Mouse (Mus musculus) heart, postnatal 25 days (tissue): Measurements from ENCODE around the gene Steap3. TPM values are rescaled to one million over a fixed set of nuclear protein-coding genes. Genes with fewer than 3 reads are reported as not detected.
"Not testable (repeated sequence)": the region's sequence is repeated elsewhere in the genome, so short reads cannot be mapped to it uniquely, and the experiment has no call there.

ENCODE experiments used
- DNase-seq: peaks from one replicate; pipeline ENCODE4 v3.0.0; 2022; ENCODE audit warnings: low spot score
- intact Hi-C: fragments of 180-260 bp; cut with DNase I; formaldehyde crosslinking; loops from one replicate; pipeline ENCODE4 v1.15.1; 2025
- total RNA-seq, 2 experiments: library from RNA; stranded (reverse); gene quantifications; 2 replicates each; pipeline ENCODE4 v1.2.3; 2021

The Steap3 gene
- 10 to 100 TPM; 26.8 to 35.9 TPM for total RNA-seq

GRCm38 (mm10) chr1:120272605-120273004, at the start of gene Steap3:
Gene Steap3, minus strand, starts transcription at chr1:120272705.
- intact Hi-C loops, result no loop called here
- DNase-seq, result no peak

DNA sequence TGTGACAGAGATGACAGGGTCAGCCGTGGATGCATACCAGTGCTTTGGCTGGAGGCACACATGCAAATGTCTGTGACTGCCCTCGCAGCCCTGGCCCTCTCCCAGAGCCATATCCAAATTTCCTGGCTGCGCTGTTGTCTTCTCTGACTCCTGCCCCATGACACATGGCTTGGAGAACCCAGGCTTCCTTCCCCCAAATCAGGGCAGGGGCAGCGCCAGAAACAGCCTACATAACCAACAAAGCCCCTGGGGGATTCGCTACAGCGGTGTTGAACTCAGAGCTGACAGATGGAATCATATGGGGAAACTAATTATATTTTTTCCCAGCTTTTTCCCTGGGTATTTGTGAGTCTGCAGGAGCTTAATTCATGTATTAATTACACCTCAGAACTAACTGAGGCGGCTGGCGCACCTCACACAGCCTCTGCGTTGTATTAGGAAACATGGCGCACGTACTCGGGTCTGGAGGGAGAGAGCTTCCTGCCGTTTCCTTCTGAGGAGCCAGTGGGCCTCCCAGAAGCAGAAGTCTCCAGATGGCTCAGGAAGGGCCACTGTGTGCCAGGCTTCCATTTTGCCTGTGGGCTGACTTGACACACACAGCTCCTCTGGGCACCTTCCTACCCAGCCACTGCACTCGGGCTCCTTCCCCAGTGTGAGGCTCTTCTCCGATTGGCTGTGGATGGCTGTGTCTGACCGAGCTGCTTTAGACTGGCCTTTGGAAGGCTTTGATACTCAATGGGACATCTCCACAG, 48.9 kb upstream of the Steap3 start:
- no peak for DNase-seq
- intact Hi-C loops, result no loop called here

DNA sequence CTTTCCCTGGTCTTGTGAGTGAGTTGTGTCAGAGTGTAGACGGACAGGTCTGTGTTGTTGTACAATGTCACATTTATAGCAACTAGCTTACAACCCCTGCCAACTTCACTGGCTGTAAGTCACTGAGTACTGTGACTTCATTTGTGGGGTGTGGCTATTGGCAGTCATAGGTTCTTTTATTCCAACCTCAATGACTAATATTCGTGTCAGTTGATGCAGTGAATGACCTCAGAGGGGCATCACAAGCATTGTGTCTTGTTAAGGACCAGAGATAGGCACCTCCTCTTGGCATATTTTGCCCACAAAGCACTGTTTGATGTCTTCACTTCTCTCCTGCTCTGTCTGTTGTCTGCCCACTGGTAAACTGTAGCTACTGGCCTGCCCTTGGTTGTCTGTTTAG, 33.3 kb upstream of the Steap3 start:
- intact Hi-C loops, result no loop called here
- no peak for DNase-seq

DNA sequence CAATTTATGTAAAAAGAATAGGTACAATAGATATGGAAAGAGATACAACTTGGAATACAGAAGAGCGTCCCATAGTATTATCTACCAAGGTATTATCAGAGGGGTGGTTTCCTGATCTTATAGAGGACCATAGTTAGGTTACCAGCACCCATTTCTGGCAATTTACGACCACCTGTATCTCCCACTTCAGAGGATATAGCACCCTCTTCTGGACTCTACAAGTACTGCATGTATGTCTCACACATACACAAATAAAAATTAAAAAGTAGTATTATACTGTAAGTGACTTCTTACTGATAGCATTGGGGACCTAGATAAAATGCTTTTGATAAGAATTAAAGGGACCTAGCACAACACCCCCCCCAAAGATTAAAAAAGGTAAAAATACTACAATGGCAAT, 24.4 kb upstream of the Steap3 start:
- intact Hi-C loops, result no loop called here
- DNase-seq, result no peak

- intact Hi-C loops, result loop anchor here (5.0 kb wide), 1 partner anchor 97 kb away; no protein-coding TSS in a partner anchor
- no peak for DNase-seq
These were observed 21.3 kb upstream of the Steap3 start for GRCm38 (mm10) chr1:120293803-120294202.

DNA sequence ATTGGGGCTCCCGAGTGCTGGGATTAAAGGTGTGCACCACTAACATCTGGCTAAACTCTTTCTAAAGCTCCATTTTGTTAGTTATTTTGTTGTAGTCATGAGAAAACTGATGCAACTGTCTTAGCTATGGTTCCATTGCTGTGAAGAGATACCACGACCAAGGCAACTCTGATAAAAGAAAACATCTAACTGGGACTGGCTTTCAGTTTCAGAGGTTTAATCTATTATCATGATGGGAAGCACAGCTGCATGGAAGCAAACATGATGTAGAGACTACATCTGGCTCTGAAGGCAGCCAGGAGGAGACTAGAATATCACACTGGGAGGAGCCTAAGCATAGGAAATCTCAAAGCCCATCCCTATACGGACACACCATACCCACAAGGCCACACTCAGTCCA, 19.2 kb upstream of the Steap3 start:
- DNase-seq, result no peak
- intact Hi-C loops, result loop anchor here (5.0 kb wide), 1 partner anchor 94 kb away; no protein-coding TSS in a partner anchor

DNA sequence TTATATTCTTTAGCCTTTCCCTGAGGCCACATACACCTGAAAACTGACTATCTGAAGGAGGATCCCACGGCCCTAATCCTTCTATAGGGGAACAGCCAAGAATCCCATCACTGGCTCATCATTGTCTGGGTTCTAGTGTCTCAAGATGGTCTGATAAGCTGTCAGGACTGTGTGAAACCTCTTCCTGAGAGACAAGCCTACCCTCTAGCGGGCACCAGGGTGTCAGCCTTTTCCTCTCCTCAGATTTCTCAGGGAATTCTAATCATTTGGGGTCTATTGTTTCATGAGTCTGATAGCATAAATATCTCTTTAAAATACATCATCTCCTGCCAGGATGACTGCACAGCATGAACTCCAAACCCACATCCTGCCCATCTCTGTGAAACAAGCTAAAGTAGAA, 17.3 kb upstream of the Steap3 start:
- intact Hi-C loops, result loop anchor here (5.0 kb wide), 1 partner anchor 93 kb away; no protein-coding TSS in a partner anchor
- DNase-seq, result no peak

GRCm38 (mm10) chr1:120287679-120288078, 15.2 kb upstream of the Steap3 start:
- intact Hi-C loops, result no loop called here
- no peak for DNase-seq

GRCm38 (mm10) chr1:120276058-120276457, 3.6 kb upstream of the Steap3 start:
- intact Hi-C loops, DNase-seq: not testable (repeated sequence)

- DNase-seq, result no peak
- intact Hi-C loops, result no loop called here
These were observed 2.7 kb upstream of the Steap3 start for GRCm38 (mm10) chr1:120275224-120275623.

GRCm38 (mm10) chr1:120270882-120271281, 1.6 kb downstream of the Steap3 start:
- intact Hi-C loops, result no loop called here
- no peak for DNase-seq

DNA sequence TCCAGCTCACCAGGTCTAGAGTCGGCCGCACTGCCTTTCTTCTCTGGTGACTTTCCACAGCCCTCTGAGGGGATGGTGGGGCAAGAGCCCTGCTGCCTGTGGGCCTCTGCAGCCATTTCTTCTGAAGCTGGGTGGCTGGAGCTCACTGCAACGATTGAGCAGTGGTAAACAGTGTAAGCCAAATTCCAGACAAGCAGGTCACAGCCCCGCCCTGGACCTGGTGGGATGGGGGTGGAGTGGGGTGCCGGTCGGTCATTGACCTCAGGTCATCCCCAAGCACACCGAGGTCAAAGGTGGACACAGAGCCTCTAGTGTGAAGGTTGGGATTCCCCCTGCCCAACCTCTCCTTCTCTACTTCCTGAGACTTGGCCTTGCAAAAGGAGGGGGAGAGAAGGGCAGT, 2.4 kb downstream of the Steap3 start:
- intact Hi-C loops, result no loop called here
- DNase-seq, result no peak

DNA sequence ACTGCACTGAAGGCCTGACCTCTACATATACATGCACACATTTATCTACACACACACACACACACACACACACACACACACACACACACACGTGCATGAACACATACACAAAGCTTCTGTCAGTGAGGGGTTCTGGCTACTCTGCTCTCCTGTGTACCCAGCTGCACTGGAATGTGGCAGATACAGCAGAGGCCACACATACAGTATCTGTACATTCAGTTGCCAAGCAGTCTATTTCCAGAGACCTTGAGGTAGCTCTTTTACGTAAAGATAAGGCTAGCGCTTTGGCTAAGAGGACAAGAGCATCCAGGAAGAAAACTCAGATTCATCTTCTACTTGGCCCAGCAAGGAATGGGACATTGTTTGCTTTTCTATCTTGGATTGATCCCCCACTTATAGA, 4.9 kb downstream of the Steap3 start:
- intact Hi-C loops, result no loop called here

DNA sequence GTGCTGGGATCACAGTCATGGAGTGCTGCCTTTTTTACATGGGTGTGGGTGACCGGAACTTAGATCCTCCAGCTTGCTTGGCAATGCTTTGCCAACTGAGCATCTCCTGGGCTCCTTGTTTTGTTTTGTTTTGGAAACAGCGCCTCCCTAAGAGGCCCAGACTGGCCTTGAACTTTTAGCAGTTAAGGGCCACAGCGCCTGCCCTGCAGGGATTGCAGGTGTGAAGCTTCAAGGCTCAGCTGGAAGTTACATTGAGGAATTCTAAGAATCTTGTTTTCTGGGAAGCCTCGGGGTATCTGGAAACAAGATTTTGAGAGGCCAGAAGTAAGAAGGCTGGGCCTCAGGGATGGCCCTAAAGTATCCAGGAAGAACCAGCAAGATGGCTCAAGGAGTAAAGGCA, 6.0 kb downstream of the Steap3 start:
- DNase-seq, result no peak
- intact Hi-C loops, result no loop called here

More for the DNA sequence above, 4.9 kb downstream of the Steap3 start:
- no peak for DNase-seq

DNA sequence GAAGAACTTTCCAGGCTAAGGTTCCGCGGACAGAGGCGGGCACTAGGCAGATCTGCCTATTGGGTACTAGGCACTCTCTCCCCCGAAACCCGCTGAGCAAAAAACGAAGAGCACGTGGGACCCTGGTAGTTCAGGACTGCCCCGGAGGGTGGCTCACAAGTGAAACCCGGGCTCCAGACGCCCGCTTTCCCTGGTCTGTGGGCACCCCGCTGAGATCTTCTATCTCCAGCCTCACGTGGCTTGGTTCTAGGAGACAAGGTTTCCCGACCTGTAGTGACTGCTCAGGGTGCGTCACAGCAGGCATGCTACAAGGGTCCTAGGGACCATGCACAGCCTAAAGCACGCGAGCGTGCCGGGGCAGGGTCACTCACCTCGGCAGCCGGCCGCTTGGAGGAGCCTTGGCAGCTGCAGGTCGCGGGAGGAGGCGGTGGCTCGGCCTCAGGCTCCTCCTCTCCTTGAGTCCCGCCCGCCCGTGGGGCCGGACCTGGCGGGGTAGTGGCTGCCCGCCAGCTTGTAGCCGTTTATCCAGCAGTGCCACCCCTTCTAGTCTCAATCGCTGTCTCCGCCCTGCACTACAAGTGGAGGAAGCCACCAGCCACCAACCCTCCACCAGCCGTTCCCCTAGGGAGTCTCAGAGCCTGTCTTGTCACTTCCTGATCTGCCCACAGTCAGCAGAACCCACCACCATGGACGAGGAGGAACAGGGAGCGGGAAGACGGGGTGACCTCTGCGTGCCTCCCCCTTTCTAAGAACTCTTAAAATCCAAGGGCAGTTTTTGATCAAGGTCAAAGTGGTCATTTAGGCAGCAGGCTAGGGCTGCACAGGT, 7.4 kb downstream of the Steap3 start:
- intact Hi-C loops, result loop anchor here (2.0 kb wide), 1 partner anchor 16 kb away; no protein-coding TSS in a partner anchor
- peak; percentile 87 for DNase-seq

GRCm38 (mm10) chr1:120263226-120263625, 9.3 kb downstream of the Steap3 start:
- intact Hi-C loops, result no loop called here
- no peak for DNase-seq

GRCm38 (mm10) chr1:120261166-120261565, 11.3 kb downstream of the Steap3 start:
- intact Hi-C loops, result no loop called here
- DNase-seq, result no peak

GRCm38 (mm10) chr1:120259249-120259648, 13.3 kb downstream of the Steap3 start:
- intact Hi-C loops, result no loop called here
- DNase-seq, result no peak

DNA sequence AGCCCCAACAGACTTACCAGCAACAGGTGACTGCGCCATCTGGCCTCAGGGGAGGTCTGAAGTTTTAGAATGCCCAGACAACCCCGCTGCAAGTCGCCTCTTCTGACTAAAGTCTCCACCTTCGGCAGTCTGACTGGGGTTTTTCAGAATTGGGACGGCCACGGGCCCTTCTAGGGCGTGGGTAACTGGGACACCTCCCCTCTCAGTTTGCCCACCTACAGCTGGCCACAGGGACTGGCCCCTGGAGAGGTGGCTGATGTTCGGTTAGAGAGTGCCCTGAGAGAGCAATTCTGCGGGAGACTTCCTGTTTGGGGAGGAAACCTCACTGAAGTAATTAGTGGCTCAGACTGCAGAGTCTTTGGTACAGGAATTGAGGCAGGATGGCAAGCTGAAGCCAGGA, 13.8 kb downstream of the Steap3 start:
- intact Hi-C loops, result no loop called here
- peak; percentile 31 for DNase-seq

DNA sequence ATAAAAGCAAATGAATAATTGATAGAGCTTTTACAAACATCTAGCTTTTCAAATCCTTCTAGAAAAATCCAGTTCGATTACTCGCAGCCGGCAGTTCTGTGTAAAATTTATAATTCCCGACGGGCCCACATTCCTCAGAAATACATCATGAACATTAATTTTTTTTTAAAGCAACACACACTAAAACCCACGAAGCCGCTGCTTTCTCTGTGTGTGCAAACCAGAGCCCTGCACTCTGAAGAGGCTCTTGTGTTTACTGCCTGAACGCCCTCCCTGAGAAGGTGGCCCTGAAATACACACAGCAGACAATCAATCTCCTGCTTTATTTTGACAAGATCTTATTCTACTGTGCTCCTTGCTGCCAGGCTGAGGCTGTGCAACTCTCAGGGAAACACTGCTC, 14.3 kb downstream of the Steap3 start:
- no peak for DNase-seq
- intact Hi-C loops, result no loop called here

DNA sequence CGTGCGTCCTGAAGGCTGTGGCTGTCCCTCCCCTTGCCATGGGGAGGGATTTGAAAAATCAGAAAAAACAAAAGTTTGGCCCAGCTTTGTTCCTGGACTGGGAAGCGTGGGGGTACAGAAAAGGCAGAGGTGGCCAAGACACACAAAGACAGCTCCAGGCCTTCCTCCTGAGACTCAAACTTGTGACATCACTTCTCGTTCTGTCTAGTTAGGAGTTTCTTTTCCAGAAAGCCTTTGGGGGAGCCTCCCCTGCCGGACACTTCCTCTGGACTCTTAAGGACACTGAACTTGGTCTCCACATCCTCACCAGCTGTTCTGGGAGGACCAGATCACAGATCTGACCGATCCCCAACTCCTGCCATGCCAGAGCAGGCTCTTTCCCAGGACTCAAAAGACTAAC, 18.8 kb downstream of the Steap3 start:
- intact Hi-C loops, result no loop called here
- DNase-seq, result peak; percentile 70
